Mouse (Mus musculus): ENCODE measurements around the gene Cryba1. TPM values are rescaled to one million over a fixed set of nuclear protein-coding genes. Genes with fewer than 3 reads are reported as not detected.

Cryba1 gene
- polyA plus RNA-seq, 1 experiment = not detected

GRCm38 (mm10) chr11:77728587-77728986 lies 3.5 kb upstream of the Cryba1 start:
- TF ChIP-seq CTCF (IDR thresholded peaks at IDR 0.05; ENCODE audit: borderline replicate concordance, insufficient read depth, low read length) (no peak), POLR2A (IDR thresholded peaks at IDR 0.05; ENCODE audit: low read depth, low read length) (no peak)
- H3K27ac ChIP-seq (ENCODE audit: insufficient read depth, low read length) = no peak overlapping the region
- H3K4me1 ChIP-seq (ENCODE audit: control insufficient read depth, insufficient read depth, low read length) = no peaks in the 10 kb centered on the region; the same call in 1 of the 2 replicates
- H3K4me3 ChIP-seq (ENCODE audit: insufficient read depth, low read length) = no peak overlapping the region

GRCm38 (mm10) chr11:77724766-77725165 lies 317 bp downstream of the Cryba1 start:
- H3K4me3 ChIP-seq (ENCODE audit: insufficient read depth, low read length) = no peak overlapping the region
- no peak for TF ChIP-seq POLR2A (IDR thresholded peaks at IDR 0.05; ENCODE audit: low read depth, low read length)
- H3K27ac ChIP-seq (ENCODE audit: insufficient read depth, low read length) = no peak overlapping the region
- no peaks in the 10 kb centered on the region; the same call in 1 of the 2 replicates for H3K4me1 ChIP-seq (ENCODE audit: control insufficient read depth, insufficient read depth, low read length)

- no peak overlapping the region for H3K4me3 ChIP-seq (ENCODE audit: insufficient read depth, low read length)
- H3K4me1 ChIP-seq (ENCODE audit: control insufficient read depth, insufficient read depth, low read length) = no peaks in the 10 kb centered on the region
- no peak overlapping the region for H3K27ac ChIP-seq (ENCODE audit: insufficient read depth, low read length)
- TF ChIP-seq POLR2A (IDR thresholded peaks at IDR 0.05; ENCODE audit: low read depth, low read length) (no peak), CTCF (IDR thresholded peaks at IDR 0.05; ENCODE audit: borderline replicate concordance, insufficient read depth, low read length) (no peak)
Observed at GRCm38 (mm10) chr11:77721389-77721788, 3.7 kb downstream of the Cryba1 start.

- TF ChIP-seq CTCF (IDR thresholded peaks at IDR 0.05; ENCODE audit: borderline replicate concordance, insufficient read depth, low read length) (no peak), POLR2A (IDR thresholded peaks at IDR 0.05; ENCODE audit: low read depth, low read length) (no peak)
- H3K27ac ChIP-seq (ENCODE audit: insufficient read depth, low read length) = no peak overlapping the region
- H3K4me3 ChIP-seq (ENCODE audit: insufficient read depth, low read length) = no peak overlapping the region
- H3K4me1 ChIP-seq (ENCODE audit: control insufficient read depth, insufficient read depth, low read length) = no peaks in the 10 kb centered on the region
Observed at GRCm38 (mm10) chr11:77719055-77719454, 6.0 kb downstream of the Cryba1 start.

- no peak overlapping the region for H3K4me3 ChIP-seq (ENCODE audit: insufficient read depth, low read length)
- no peak overlapping the region for H3K27ac ChIP-seq (ENCODE audit: insufficient read depth, low read length)
- no peaks in the 10 kb centered on the region for H3K4me1 ChIP-seq (ENCODE audit: control insufficient read depth, insufficient read depth, low read length)
- TF ChIP-seq POLR2A (IDR thresholded peaks at IDR 0.05; ENCODE audit: low read depth, low read length) (no peak), CTCF (IDR thresholded peaks at IDR 0.05; ENCODE audit: borderline replicate concordance, insufficient read depth, low read length) (no peak)
Observed at GRCm38 (mm10) chr11:77713736-77714135, 11.3 kb downstream of the Cryba1 start.

- no peaks in the 10 kb centered on the region for H3K4me1 ChIP-seq (ENCODE audit: control insufficient read depth, insufficient read depth, low read length)
- no peak overlapping the region for H3K4me3 ChIP-seq (ENCODE audit: insufficient read depth, low read length)
- no peak overlapping the region for H3K27ac ChIP-seq (ENCODE audit: insufficient read depth, low read length)
- TF ChIP-seq POLR2A (IDR thresholded peaks at IDR 0.05; ENCODE audit: low read depth, low read length) (no peak), CTCF (IDR thresholded peaks at IDR 0.05; ENCODE audit: borderline replicate concordance, insufficient read depth, low read length) (no peak)
Observed at GRCm38 (mm10) chr11:77709039-77709438, 16.0 kb downstream of the Cryba1 start.

GRCm38 (mm10) chr11:77705920-77706319 lies 19.2 kb downstream of the Cryba1 start:
- no peak overlapping the region for H3K4me3 ChIP-seq (ENCODE audit: insufficient read depth, low read length)
- H3K27ac ChIP-seq (ENCODE audit: insufficient read depth, low read length) = no peak overlapping the region
- TF ChIP-seq CTCF (IDR thresholded peaks at IDR 0.05; ENCODE audit: borderline replicate concordance, insufficient read depth, low read length) (no peak), POLR2A (IDR thresholded peaks at IDR 0.05; ENCODE audit: low read depth, low read length) (no peak)
- no peaks in the 10 kb centered on the region for H3K4me1 ChIP-seq (ENCODE audit: control insufficient read depth, insufficient read depth, low read length)

- no peak overlapping the region for H3K27ac ChIP-seq (ENCODE audit: insufficient read depth, low read length)
- no peaks in the 10 kb centered on the region; the same call in 1 of the 2 replicates for H3K4me1 ChIP-seq (ENCODE audit: control insufficient read depth, insufficient read depth, low read length)
- TF ChIP-seq CTCF (IDR thresholded peaks at IDR 0.05; ENCODE audit: borderline replicate concordance, insufficient read depth, low read length) (no peak), POLR2A (IDR thresholded peaks at IDR 0.05; ENCODE audit: low read depth, low read length) (no peak)
Observed at GRCm38 (mm10) chr11:77697232-77697631, 27.9 kb downstream of the Cryba1 start.

GRCm38 (mm10) chr11:77693026-77693425 lies 32.1 kb downstream of the Cryba1 start:
- TF ChIP-seq CTCF (IDR thresholded peaks at IDR 0.05; ENCODE audit: borderline replicate concordance, insufficient read depth, low read length) = no peak
- TF ChIP-seq POLR2A (IDR thresholded peaks at IDR 0.05; ENCODE audit: low read depth, low read length) = no peak
- H3K4me3 ChIP-seq (ENCODE audit: insufficient read depth, low read length) = no peak overlapping the region
- H3K4me1 ChIP-seq (ENCODE audit: control insufficient read depth, insufficient read depth, low read length) = peaks cover 4% of the 10 kb centered on the region; the same call in 1 of the 2 replicates
- no peak overlapping the region for H3K27ac ChIP-seq (ENCODE audit: insufficient read depth, low read length)

More at GRCm38 (mm10) chr11:77697232-77697631, 27.9 kb downstream of the Cryba1 start:
- H3K4me3 ChIP-seq (ENCODE audit: insufficient read depth, low read length) = no peak overlapping the region

- peak; percentile 32; the same call in 1 of the 2 replicates for TF ChIP-seq POLR2A (IDR thresholded peaks at IDR 0.05; ENCODE audit: low read depth, low read length)
- TF ChIP-seq CTCF (IDR thresholded peaks at IDR 0.05; ENCODE audit: borderline replicate concordance, insufficient read depth, low read length) = no peak
- H3K4me1 ChIP-seq (ENCODE audit: control insufficient read depth, insufficient read depth, low read length) = peaks cover 4% of the 10 kb centered on the region; the same call in 1 of the 2 replicates
- H3K4me3 ChIP-seq (ENCODE audit: insufficient read depth, low read length) = peak overlapping the region; percentile 62
- peak overlapping the region; percentile 70 for H3K27ac ChIP-seq (ENCODE audit: insufficient read depth, low read length)
Observed at GRCm38 (mm10) chr11:77687541-77688131, 37.4 kb downstream of the Cryba1 start.

All from embryonic fibroblast, embryonic 13.5 days (primary cell).